19 mouse cellular contexts compared by ENCODE assay signal in the genomic region with DNA sequence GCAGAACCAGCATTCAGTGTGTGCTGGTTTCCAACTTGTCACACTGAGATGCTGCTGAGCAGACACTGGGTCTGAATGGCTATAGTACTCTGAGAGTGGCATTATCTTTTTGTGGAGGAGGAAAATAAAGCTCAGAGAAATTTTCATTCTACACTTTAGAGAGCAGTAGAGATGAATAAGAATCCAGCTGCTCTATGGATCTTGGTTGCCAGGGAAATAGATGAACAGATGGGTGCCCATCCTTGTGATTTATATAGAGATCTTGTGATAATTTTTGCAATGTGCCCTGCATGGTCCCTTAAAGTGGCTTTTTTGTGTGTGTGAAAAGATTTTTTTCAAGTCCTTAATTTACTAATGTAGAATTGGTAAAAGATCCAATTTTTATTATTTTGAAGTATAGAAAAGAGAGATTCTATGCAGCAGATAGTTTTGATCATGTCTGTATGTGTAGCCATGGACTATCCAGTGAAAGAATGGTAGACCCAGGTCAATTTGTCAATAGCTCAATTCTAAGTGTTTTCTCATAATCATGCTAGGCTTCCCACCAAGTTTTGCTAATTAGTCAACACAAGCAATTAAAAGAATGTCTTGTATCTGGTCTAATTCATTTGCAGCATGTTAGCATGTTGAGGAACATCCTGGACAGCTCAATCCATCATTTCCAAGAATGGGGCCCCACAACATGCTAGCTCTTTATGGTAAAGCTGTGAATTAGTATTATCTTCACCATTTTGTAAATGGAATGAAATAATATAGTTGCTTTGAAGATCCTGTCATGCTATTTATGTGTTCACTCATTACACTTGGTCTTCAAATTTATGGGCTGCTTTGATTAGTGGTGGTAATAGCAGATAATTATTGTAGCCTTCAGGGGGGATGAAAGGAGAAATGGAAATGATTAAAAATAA.
DNase-seq lines count a peak whose midpoint lies in the region; ATAC-seq lines count a peak whose summit lies in the region.
"Had no signal": no experiment of that assay in that cellular context is flagged by ENCODE, and none has a peak within 500 bp of the region (broad histone marks: within the 10 kb centered on the region; RNA-seq: fewer than 3 reads in every experiment).

No protein-coding gene starts in this region.

- intact Hi-C loops in heart, postnatal 14 days (cut with DNase I), result no loop called here

- no peak overlapping the region for H3K4me2 ChIP-seq in hindbrain, embryonic 12.5 days (replicated peaks)
- H3K4me2 ChIP-seq in hindbrain, embryonic 11.5 days (replicated peaks; ENCODE audit: low read depth, low read length), result no peak overlapping the region
- H3K4me2 ChIP-seq in midbrain, embryonic 15.5 days, result no peak overlapping the region
- H3K4me2 ChIP-seq: embryonic facial prominence, embryonic 15.5 days; heart, embryonic 13.5 days; limb, embryonic 15.5 days had no signal

- ATAC-seq in hindbrain, embryonic 12.5 days (ENCODE audit: low FRiP score), result peak; percentile 75
- ATAC-seq in hindbrain, embryonic 11.5 days (ENCODE audit: low FRiP score), result no peak
- peak; percentile 72 for ATAC-seq in midbrain, embryonic 15.5 days (replicated peaks)
- no peak for ATAC-seq in inflammation-experienced regulatory T-cells, adult 6 months
- no peak for ATAC-seq in megakaryocyte-erythroid progenitor cell, adult 5-6 weeks (replicated peaks; ENCODE audit: low FRiP score, low TSS enrichment, poor library complexity, severe bottlenecking)
- ATAC-seq: liver, postnatal 0 days; Patski had no signal

- H3K4me3 ChIP-seq in hindbrain, embryonic 12.5 days, result no peak overlapping the region
- H3K4me3 ChIP-seq in hindbrain, embryonic 11.5 days (ENCODE audit: low read depth, low read length), result no peak overlapping the region
- H3K4me3 ChIP-seq in midbrain, embryonic 15.5 days, result no peak overlapping the region
- H3K4me3 ChIP-seq: embryonic facial prominence, embryonic 15.5 days; heart, embryonic 13.5 days; limb, embryonic 15.5 days had no signal

- no peak for DNase-seq in hindbrain, embryonic 11.5 days (ENCODE audit: low spot score)
- DNase-seq in right cerebral cortex, adult 2 months (ENCODE audit: low spot score in 2 of 2), result peak; percentile 9 to 12
- no peak for DNase-seq in right cerebral cortex, postnatal 25 days
- DNase-seq in heart, postnatal 14 days, result no peak
- DNase-seq: cerebellum, adult 8-10 months; gastrocnemius, postnatal 25 days; kidney, adult 9 months; liver, postnatal 0 days; right cerebral cortex, adult 18-20 months; thymus, postnatal 25 days had no signal

- H3K27ac ChIP-seq in hindbrain, embryonic 12.5 days, result no peak overlapping the region
- no peak overlapping the region for H3K27ac ChIP-seq in hindbrain, embryonic 11.5 days (ENCODE audit: low read depth, low read length)
- no peak overlapping the region for H3K27ac ChIP-seq in midbrain, embryonic 15.5 days
- H3K27ac ChIP-seq: embryonic facial prominence, embryonic 15.5 days; heart, embryonic 13.5 days; limb, embryonic 15.5 days; stomach, postnatal 0 days had no signal

- no peaks in the 10 kb centered on the region for H3K9me3 ChIP-seq in hindbrain, embryonic 12.5 days (replicated peaks)
- H3K9me3 ChIP-seq in hindbrain, embryonic 11.5 days (ENCODE audit: control insufficient read depth, low read length), result no peaks in the 10 kb centered on the region
- no peaks in the 10 kb centered on the region for H3K9me3 ChIP-seq in midbrain, embryonic 15.5 days
- H3K9me3 ChIP-seq: embryonic facial prominence, embryonic 15.5 days; heart, embryonic 13.5 days; limb, embryonic 15.5 days had no signal

- no peak overlapping the region for H3K9ac ChIP-seq in hindbrain, embryonic 12.5 days
- no peak overlapping the region for H3K9ac ChIP-seq in hindbrain, embryonic 11.5 days (ENCODE audit: low read depth, low read length)
- H3K9ac ChIP-seq in midbrain, embryonic 15.5 days, result no peak overlapping the region
- H3K9ac ChIP-seq: embryonic facial prominence, embryonic 15.5 days; heart, embryonic 13.5 days; limb, embryonic 15.5 days; liver, postnatal 0 days had no signal

- no peaks in the 10 kb centered on the region for H3K36me3 ChIP-seq in hindbrain, embryonic 12.5 days
- no peaks in the 10 kb centered on the region for H3K36me3 ChIP-seq in hindbrain, embryonic 11.5 days (ENCODE audit: control insufficient read depth, insufficient read depth, low read length)
- no peaks in the 10 kb centered on the region for H3K36me3 ChIP-seq in midbrain, embryonic 15.5 days (replicated peaks)
- H3K36me3 ChIP-seq: embryonic facial prominence, embryonic 15.5 days; heart, embryonic 13.5 days; limb, embryonic 15.5 days had no signal

- no peaks in the 10 kb centered on the region for H3K4me1 ChIP-seq in hindbrain, embryonic 12.5 days
- no peaks in the 10 kb centered on the region for H3K4me1 ChIP-seq in hindbrain, embryonic 11.5 days (replicated peaks; ENCODE audit: control insufficient read depth, insufficient read depth, low read length)
- no peaks in the 10 kb centered on the region for H3K4me1 ChIP-seq in midbrain, embryonic 15.5 days
- H3K4me1 ChIP-seq: embryonic facial prominence, embryonic 15.5 days; heart, embryonic 13.5 days; limb, embryonic 15.5 days had no signal

- H3K27me3 ChIP-seq in hindbrain, embryonic 12.5 days, result no peaks in the 10 kb centered on the region
- no peaks in the 10 kb centered on the region for H3K27me3 ChIP-seq in hindbrain, embryonic 11.5 days (ENCODE audit: control insufficient read depth, insufficient read depth, low read length)
- H3K27me3 ChIP-seq in midbrain, embryonic 15.5 days (replicated peaks), result no peaks in the 10 kb centered on the region
- H3K27me3 ChIP-seq: embryonic facial prominence, embryonic 15.5 days; heart, embryonic 13.5 days; limb, embryonic 15.5 days; Patski had no signal

Comparison
In these comparisons a context has a peak if more than half of its experiments do, and no peak if none do; other contexts are left out.
1. ATAC-seq: peak in hindbrain, embryonic 12.5 days (single experiment) and midbrain, embryonic 15.5 days (single experiment); none in hindbrain, embryonic 11.5 days (single experiment), inflammation-experienced regulatory T-cells, adult 6 months (single experiment) and megakaryocyte-erythroid progenitor cell, adult 5-6 weeks (single experiment).
2. DNase-seq: peak in right cerebral cortex, adult 2 months (2 of 2); none in hindbrain, embryonic 11.5 days (single experiment), right cerebral cortex, postnatal 25 days (single experiment) and heart, postnatal 14 days (0 of 2).